Comparison of ENCODE assay signal across 8 mouse cellular contexts in genomic region chr6:91212571-91212970, GRCm38 (mm10). TPM values are rescaled to one million over a fixed set of nuclear protein-coding genes. Genes with fewer than 3 reads are reported as not detected.
DNase-seq lines count a peak whose midpoint lies in the region; ATAC-seq lines count a peak whose summit lies in the region.

No protein-coding gene starts in this region.

- H3K36me3 ChIP-seq in intestine, embryonic 15.5 days = no peaks in the 10 kb centered on the region

- 1% methylated on average over 29 of the region's 29 CpGs for WGBS in intestine, embryonic 15.5 days

- peak overlapping the region; percentile 34 for H3K4me3 ChIP-seq in intestine, embryonic 15.5 days (replicated peaks)

- H3K9me3 ChIP-seq in intestine, embryonic 15.5 days = no peaks in the 10 kb centered on the region

- H3K27ac ChIP-seq in intestine, embryonic 15.5 days = no peak overlapping the region

- peak; percentile 65 for DNase-seq in left cerebral cortex, postnatal 4 days
- DNase-seq in left cerebral cortex, adult 11 months (ENCODE audit: low spot score) = no peak
- peak; percentile 82 for DNase-seq in embryo, embryonic 10 days (ENCODE audit: low spot score)
- peak; percentile 53 to 58 for DNase-seq in lung, adult 18-20 months
- DNase-seq in ovary, postnatal 14 days (ENCODE audit: low spot score) = peak; percentile 36
- DNase-seq in cerebellum, postnatal 36 days = no peak

- H3K9ac ChIP-seq in intestine, embryonic 15.5 days = peak overlapping the region; percentile 26; the same call in 1 of the 2 replicates

- intact Hi-C loops in left cerebral cortex, postnatal 4 days (cut with DNase I) = no loop called here

- peaks cover 10% of the 10 kb centered on the region for H3K4me1 ChIP-seq in intestine, embryonic 15.5 days (replicated peaks)

- peak overlapping the region; percentile 72 for H3K4me2 ChIP-seq in intestine, embryonic 15.5 days (replicated peaks)

- peak; percentile 70 for ATAC-seq in granulocyte monocyte progenitor cell, adult 5-6 weeks (replicated peaks; ENCODE audit: poor library complexity, severe bottlenecking)
- peak; percentile 84 for ATAC-seq in intestine, embryonic 15.5 days

- peaks cover 19% of the 10 kb centered on the region for H3K27me3 ChIP-seq in intestine, embryonic 15.5 days (replicated peaks)

RNA-seq across cellular contexts. Expression of gene Fbln2, which starts 0.3 kb away (rescaled TPM):
- total RNA-seq in left cerebral cortex, postnatal 4 days (2021) = 10 to 100 TPM; 15.3 to 17.5 TPM
- total RNA-seq in granulocyte monocyte progenitor cell, adult 5-6 weeks (2014; fragmentation: Nextera tagmentation) = not detected in 2 replicates
- total RNA-seq in granulocyte monocyte progenitor cell, adult 5-6 weeks (2017) = not detected in 2 replicates
- 51.8 and 56.9 TPM in 2 replicates for polyA plus RNA-seq in intestine, embryonic 15.5 days (2015; fragmentation: Nextera tagmentation; extraction: Ambion mirVana)

RNA-seq across cellular contexts. Expression of gene Hdac11, which starts 56.1 kb away (rescaled TPM):
- 10 to 100 TPM; 67.9 to 78.2 TPM for total RNA-seq in left cerebral cortex, postnatal 4 days (2021)
- 0.32 and 2.5 TPM in 2 replicates for total RNA-seq in granulocyte monocyte progenitor cell, adult 5-6 weeks (2014; fragmentation: Nextera tagmentation)
- 0.43 and 1.5 TPM in 2 replicates for total RNA-seq in granulocyte monocyte progenitor cell, adult 5-6 weeks (2017)
- polyA plus RNA-seq in intestine, embryonic 15.5 days (2015; fragmentation: Nextera tagmentation; extraction: Ambion mirVana) = 8.7 and 10.4 TPM in 2 replicates

Comparison
In these comparisons a context has a peak if more than half of its experiments do, and no peak if none do; other contexts are left out.
1. DNase-seq: peak in left cerebral cortex, postnatal 4 days (single experiment), embryo, embryonic 10 days (single experiment), lung, adult 18-20 months (2 of 2) and ovary, postnatal 14 days (single experiment); none in left cerebral cortex, adult 11 months (single experiment) and cerebellum, postnatal 36 days (0 of 2).
2. RNA of gene Fbln2, which starts 0.3 kb away (total RNA-seq): 15.3 to 17.5 TPM in left cerebral cortex, postnatal 4 days; not detected in granulocyte monocyte progenitor cell, adult 5-6 weeks; every median in the first group is over 10 times any median in the second.
3. RNA of gene Hdac11, which starts 56.1 kb away (total RNA-seq): 67.9 to 78.2 TPM in left cerebral cortex, postnatal 4 days; 0.32 to 2.5 TPM in granulocyte monocyte progenitor cell, adult 5-6 weeks; every median in the first group is over 10 times any median in the second.